Mouse (Mus musculus) liver, adult 2 months (tissue): ENCODE results near the gene Sipa1l2. TPM values are rescaled to one million over a fixed set of nuclear protein-coding genes. Genes with fewer than 3 reads are reported as not detected.

ENCODE experiments used
- DNase-seq: peaks from one replicate; pipeline ENCODE4 v3.0.0-alpha.2; 2011; ENCODE audit warnings: low read depth, low spot score; ENCODE audit errors: extremely low read depth
- H3K27ac ChIP-seq: fragments of 200-500 bp; replicated peaks from 2 replicates; pipeline ENCODE4 v1.5.1; 2012; ENCODE audit warnings: low read depth, mild to moderate bottlenecking, control low read depth, inconsistent platforms, low read length; ENCODE audit not compliant: insufficient read depth
- H3K27me3 ChIP-seq: fragments of 200-500 bp; 2 replicates; pipeline ENCODE4 v1.6.1; 2012; ENCODE audit warnings: mild to moderate bottlenecking, moderate library complexity, low read length, inconsistent platforms; ENCODE audit not compliant: control insufficient read depth, insufficient read depth
- H3K36me3 ChIP-seq: fragments of 200-500 bp; 2 replicates; pipeline ENCODE4 v1.6.1; 2012; ENCODE audit warnings: low read length, inconsistent platforms; ENCODE audit not compliant: control insufficient read depth, insufficient read depth
- H3K4me1 ChIP-seq: fragments of 200-500 bp; 2 replicates; pipeline ENCODE4 v1.6.1; 2011; ENCODE audit warnings: low read length; ENCODE audit not compliant: control insufficient read depth, insufficient read depth
- H3K4me3 ChIP-seq: fragments of 200-500 bp; 2 replicates; pipeline ENCODE4 v1.5.1; 2011; ENCODE audit warnings: low read depth, mild to moderate bottlenecking, control low read depth, low read length, moderate library complexity; ENCODE audit not compliant: insufficient read depth
- H3K79me2 ChIP-seq: fragments of 200-500 bp; 2 replicates; pipeline ENCODE4 v1.6.1; 2012; ENCODE audit warnings: inconsistent platforms, mild to moderate bottlenecking, low read length, moderate library complexity; ENCODE audit not compliant: control insufficient read depth, insufficient read depth
- H3K9ac ChIP-seq: fragments of 200-500 bp; 2 replicates; pipeline ENCODE4 v1.6.1; 2012; ENCODE audit warnings: low read depth, mild to moderate bottlenecking, control low read depth, inconsistent platforms, low read length
- CTCF ChIP-seq: fragments of 200-500 bp; IDR thresholded peaks from 2 replicates; pipeline ENCODE4 v1.5.1; 2011; ENCODE audit warnings: low read depth, low read length, control low read depth
- POLR2A ChIP-seq: fragments of 200-500 bp; IDR thresholded peaks from 2 replicates; pipeline ENCODE4 v1.6.1; 2011; ENCODE audit warnings: low read length, control low read depth; ENCODE audit not compliant: insufficient read depth; ENCODE audit errors: extremely low read depth
- WGBS: fragments of 180-500 bp; shearing (Covaris S2); methylation state at CpG from one replicate; pipeline ENCODE4 v1.1.7; 2018; 5-methylcytosine and 5-hydroxymethylcytosine counted together
- polyA plus RNA-seq: library from polyadenylated mRNA; depleted of rRNA; stranded (reverse); fragments of >200 nt; gene quantifications from 2 replicates; pipeline ENCODE4 v1.2.3, GENCODE M21; 2012
- total RNA-seq: library from RNA; depleted of rRNA; stranded (reverse); fragments of >200 nt; gene quantifications from 2 replicates; pipeline ENCODE4 v1.2.3, GENCODE M21; 2014

The Sipa1l2 gene
- total and polyA plus RNA-seq, 2 experiments: 1.5 to 2.5 TPM

DNA sequence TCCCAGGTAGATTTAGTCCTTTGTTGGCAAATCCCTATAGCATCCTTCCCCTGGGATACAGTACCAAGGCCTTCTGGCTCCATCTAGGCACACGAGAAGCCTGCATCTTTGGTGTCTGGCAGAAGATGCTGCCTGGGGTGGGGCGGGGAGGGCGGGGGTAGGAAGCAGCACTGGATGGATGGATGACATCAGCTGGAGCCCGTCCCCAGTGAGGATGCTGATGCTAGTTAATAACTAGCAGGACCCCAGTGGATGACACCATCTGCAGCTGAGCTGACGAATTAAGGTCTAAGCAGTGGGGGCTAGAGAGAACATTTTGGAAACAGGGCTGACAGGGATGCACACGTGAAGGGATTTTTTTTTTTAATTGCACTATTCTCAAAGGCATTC lies 179.1 kb downstream of the Sipa1l2 start:
- no peaks in the 10 kb centered on the region for H3K4me1 ChIP-seq
- H3K27ac ChIP-seq: no peak overlapping the region
- H3K4me3 ChIP-seq: no peak overlapping the region
- H3K79me2 ChIP-seq: no peaks in the 10 kb centered on the region
- no peaks in the 10 kb centered on the region for H3K27me3 ChIP-seq
- TF ChIP-seq POLR2A (no peak), CTCF (no peak)
- no peak for DNase-seq
- H3K36me3 ChIP-seq: no peaks in the 10 kb centered on the region
- 83% methylated on average over 6 of the region's 6 CpGs for WGBS
- no peak overlapping the region for H3K9ac ChIP-seq

DNA sequence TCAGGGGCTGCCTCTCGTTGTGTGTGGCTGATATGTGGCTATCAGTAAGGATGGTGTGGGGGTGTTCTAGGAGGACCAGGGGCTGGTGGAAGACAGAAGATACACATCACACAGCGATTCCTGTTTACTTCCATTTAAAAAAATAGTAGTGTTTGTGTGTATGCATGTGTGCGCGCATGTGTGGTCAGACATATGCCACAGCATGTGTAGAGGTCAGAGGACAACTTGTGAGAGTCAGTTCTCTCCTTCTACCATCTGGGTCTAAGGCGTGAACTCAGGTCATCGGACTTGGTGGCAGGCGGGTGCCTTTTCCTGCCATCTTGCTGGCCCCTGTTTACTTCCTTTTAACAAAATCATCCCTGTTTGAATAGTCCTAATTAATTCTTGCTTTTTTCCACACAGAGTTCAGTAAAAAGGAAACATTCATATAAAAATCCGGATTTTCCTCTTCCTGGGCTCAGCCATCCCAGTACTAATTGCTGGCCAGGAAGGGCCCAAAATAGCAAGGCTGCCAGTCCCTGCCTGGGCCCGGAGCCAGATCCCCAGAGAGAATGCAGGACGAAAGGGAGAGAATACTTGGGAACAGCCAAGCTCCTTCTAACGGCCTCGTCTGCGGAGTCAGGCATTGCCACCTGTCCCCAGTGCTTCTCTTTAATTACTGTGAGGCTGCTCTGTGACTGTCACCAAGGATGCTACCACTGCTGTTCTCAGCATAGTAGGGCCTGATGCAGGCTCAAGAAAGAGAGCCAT lies 179.7 kb downstream of the Sipa1l2 start:
- 77% methylated on average over 13 of the region's 13 CpGs for WGBS
- peaks cover 4% of the 10 kb centered on the region for H3K4me1 ChIP-seq
- no peaks in the 10 kb centered on the region for H3K27me3 ChIP-seq
- H3K9ac ChIP-seq: no peak overlapping the region
- H3K4me3 ChIP-seq: no peak overlapping the region
- TF ChIP-seq POLR2A (no peak), CTCF (no peak)
- no peak for DNase-seq
- H3K79me2 ChIP-seq: no peaks in the 10 kb centered on the region
- no peak overlapping the region for H3K27ac ChIP-seq
- H3K36me3 ChIP-seq: no peaks in the 10 kb centered on the region

DNA sequence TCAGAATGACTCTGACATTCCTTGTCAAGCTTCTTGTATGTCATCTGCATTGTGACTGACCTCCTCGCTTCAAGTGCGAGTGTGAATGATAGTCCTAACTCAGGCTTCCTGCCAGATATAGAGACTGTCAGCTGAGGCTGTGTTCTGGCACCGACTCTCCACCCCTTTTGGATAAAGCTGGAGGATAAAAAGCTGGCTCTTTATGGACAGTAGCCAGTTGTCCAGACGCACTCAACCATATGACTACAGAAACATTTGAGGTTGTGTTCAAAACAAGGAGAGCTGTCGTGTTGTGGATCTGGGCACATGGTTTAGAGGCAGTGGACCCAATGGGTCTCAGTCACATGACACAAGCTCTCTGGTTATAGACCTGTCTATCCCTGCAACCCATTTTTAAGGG lies 180.3 kb downstream of the Sipa1l2 start:
- no peak overlapping the region for H3K4me3 ChIP-seq
- no peak for DNase-seq
- no peaks in the 10 kb centered on the region for H3K36me3 ChIP-seq
- H3K27ac ChIP-seq: no peak overlapping the region
- peaks cover 9% of the 10 kb centered on the region for H3K4me1 ChIP-seq
- H3K79me2 ChIP-seq: no peaks in the 10 kb centered on the region
- no peak for TF ChIP-seq POLR2A
- TF ChIP-seq CTCF: no peak
- WGBS: 62% methylated on average over 5 of the region's 5 CpGs
- H3K9ac ChIP-seq: no peak overlapping the region
- H3K27me3 ChIP-seq: no peaks in the 10 kb centered on the region

DNA sequence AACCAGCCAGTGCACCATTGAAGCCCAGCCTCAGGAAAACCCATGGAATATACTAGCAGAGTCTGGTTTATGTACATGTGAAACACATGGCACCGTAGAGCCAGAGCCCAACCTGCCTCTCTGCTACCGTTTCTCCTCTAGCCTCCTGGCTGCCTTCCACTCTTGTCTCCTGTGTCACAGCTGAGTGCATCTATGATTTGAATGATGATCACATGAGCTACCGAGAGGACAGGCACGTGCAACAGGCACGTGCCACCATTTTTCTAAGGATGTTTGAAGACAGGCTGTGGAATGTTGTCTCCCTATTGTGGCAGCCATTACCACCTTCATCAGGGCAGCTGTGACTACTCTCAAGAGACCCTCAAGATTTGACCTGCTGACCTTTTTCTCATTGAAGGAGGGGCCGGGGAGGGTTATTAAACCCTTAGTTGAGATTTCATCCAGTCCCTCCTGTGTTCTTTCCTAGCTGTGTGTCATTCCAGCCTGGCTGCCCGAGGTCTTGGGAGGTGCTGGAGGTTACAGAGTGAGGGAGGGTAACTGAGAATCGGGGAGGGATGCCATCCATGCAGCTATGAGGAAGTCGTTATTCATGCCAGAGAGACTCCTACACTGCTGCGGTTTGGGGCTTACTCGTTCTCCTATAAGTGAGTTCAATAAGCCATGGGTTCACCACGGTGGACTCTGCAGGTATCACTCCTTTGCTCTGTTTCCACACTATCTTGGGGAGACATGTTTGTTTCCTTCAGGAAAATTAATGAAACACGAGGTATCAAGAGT lies 181.0 kb downstream of the Sipa1l2 start:
- H3K4me1 ChIP-seq: peaks cover 13% of the 10 kb centered on the region
- H3K9ac ChIP-seq: no peak overlapping the region
- 81% methylated on average over 13 of the region's 13 CpGs for WGBS

DNA sequence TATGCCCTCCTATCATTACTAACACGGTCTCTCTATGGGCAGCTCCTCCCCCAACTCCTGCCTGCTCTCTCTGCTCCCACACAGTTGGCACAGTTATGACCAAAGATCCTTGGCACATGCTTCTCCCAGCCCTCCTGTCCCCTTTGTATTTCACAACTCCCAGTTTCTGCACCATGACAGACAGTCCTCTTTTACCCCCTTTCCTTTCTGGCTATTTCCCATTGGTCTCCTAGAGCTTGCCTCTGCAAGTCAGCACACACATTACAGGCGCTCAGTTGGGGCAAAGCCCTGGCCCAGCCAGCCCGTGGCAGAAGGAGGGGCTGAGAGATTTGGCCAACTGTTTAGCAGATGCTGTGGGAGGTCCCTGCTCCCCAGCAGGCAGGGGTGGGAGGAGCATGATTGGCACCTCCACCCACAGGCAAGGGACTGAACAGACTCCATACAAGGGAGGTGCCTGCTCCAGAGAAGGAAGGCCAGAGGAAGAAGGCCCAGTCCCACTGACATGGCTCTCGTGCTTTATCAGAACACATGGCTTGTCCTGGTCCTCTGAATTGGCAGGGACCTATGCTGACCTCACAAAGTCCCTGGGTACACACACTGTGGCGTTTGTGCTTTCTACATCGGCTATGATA lies 184.0 kb downstream of the Sipa1l2 start:
- 13% methylated on average over 6 of the region's 6 CpGs for WGBS
- Histone ChIP-seq H3K79me2 (no peaks in the 10 kb centered on the region), H3K4me3 (no peak overlapping the region), H3K4me1 (peaks cover 19% of the 10 kb centered on the region), H3K36me3 (no peaks in the 10 kb centered on the region), H3K27ac (peak overlapping the region; percentile 91), H3K27me3 (no peaks in the 10 kb centered on the region), H3K9ac (no peak overlapping the region; the same call in 1 of the 2 replicates)
- peak; percentile 100 for DNase-seq
- no peak for TF ChIP-seq CTCF
- peak; percentile 41; the same call in 1 of the 2 replicates for TF ChIP-seq POLR2A

More for the DNA sequence above, 181.0 kb downstream of the Sipa1l2 start:
- TF ChIP-seq POLR2A: no peak
- no peak for TF ChIP-seq CTCF
- no peak for DNase-seq
- Histone ChIP-seq H3K79me2 (no peaks in the 10 kb centered on the region), H3K4me3 (no peak overlapping the region), H3K36me3 (no peaks in the 10 kb centered on the region), H3K27ac (no peak overlapping the region), H3K27me3 (no peaks in the 10 kb centered on the region)
